In the genomic region with DNA sequence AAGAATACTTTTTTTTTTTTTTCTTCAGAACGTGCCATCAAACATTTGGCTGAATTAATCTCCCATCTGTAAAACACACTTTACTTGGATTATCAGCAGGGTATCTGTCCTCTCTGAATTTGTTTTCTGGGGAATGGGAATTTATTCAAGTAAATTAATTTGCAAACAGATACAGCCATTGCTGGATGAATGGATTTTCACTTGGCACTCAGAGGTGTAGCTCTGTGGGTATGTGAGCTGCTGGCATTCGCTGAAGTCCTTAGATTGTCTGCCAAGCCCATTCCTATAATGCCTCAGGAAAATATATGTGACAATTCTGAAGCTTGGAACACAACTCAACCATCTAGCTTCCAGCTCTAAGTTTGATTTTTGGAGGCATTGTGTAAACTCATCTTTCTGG, we compare ENCODE assay signal across 22 mouse cellular contexts.
DNase-seq lines count a peak whose midpoint lies in the region; ATAC-seq and TF ChIP-seq lines count a peak whose summit lies in the region.
"Had no signal": no experiment of that assay in that cellular context is flagged by ENCODE, and none has a peak within 500 bp of the region (broad histone marks: within the 10 kb centered on the region; RNA-seq: fewer than 3 reads in every experiment).

No protein-coding gene starts in this region.

- TF ChIP-seq CTCF in lung, adult 2 months (IDR thresholded peaks at IDR 0.05; ENCODE audit: insufficient read depth, low read length), result no peak

- no peaks in the 10 kb centered on the region for H3K27me3 ChIP-seq in forebrain, embryonic 13.5 days
- H3K27me3 ChIP-seq in forebrain, embryonic 11.5 days (ENCODE audit: control insufficient read depth, insufficient read depth, low read length), result no peaks in the 10 kb centered on the region
- H3K27me3 ChIP-seq: hindbrain, embryonic 12.5 days; limb, embryonic 12.5 days; midbrain, embryonic 15.5 days; Patski had no signal

- no peaks in the 10 kb centered on the region for H3K36me3 ChIP-seq in forebrain, embryonic 13.5 days (ENCODE audit: poor library complexity, severe bottlenecking)
- no peaks in the 10 kb centered on the region for H3K36me3 ChIP-seq in forebrain, embryonic 11.5 days (ENCODE audit: control insufficient read depth, insufficient read depth, low read length)
- H3K36me3 ChIP-seq: hindbrain, embryonic 12.5 days; limb, embryonic 12.5 days; midbrain, embryonic 15.5 days had no signal

- no peaks in the 10 kb centered on the region for H3K4me1 ChIP-seq in forebrain, embryonic 13.5 days
- no peaks in the 10 kb centered on the region for H3K4me1 ChIP-seq in forebrain, embryonic 11.5 days (replicated peaks; ENCODE audit: control insufficient read depth, insufficient read depth, low read length)
- H3K4me1 ChIP-seq in lung, adult 2 months (ENCODE audit: control insufficient read depth, insufficient read depth, low read length), result no peaks in the 10 kb centered on the region
- H3K4me1 ChIP-seq: hindbrain, embryonic 12.5 days; limb, embryonic 12.5 days; midbrain, embryonic 15.5 days had no signal

- H3K4me2 ChIP-seq in forebrain, embryonic 13.5 days, result no peak overlapping the region
- H3K4me2 ChIP-seq in forebrain, embryonic 11.5 days (ENCODE audit: low read depth, low read length, severe bottlenecking), result no peak overlapping the region
- H3K4me2 ChIP-seq: hindbrain, embryonic 12.5 days; limb, embryonic 12.5 days; liver, embryonic 11.5 days; midbrain, embryonic 15.5 days had no signal

- intact Hi-C loops in left cerebral cortex, postnatal 25 days (cut with DNase I), result no loop called here

- no peak overlapping the region for H3K9ac ChIP-seq in forebrain, embryonic 13.5 days
- no peak overlapping the region for H3K9ac ChIP-seq in forebrain, embryonic 11.5 days (ENCODE audit: low read length)
- H3K9ac ChIP-seq: hindbrain, embryonic 12.5 days; limb, embryonic 12.5 days; liver, postnatal 0 days; midbrain, embryonic 15.5 days had no signal

- H3K9me3 ChIP-seq in forebrain, embryonic 13.5 days (replicated peaks), result no peaks in the 10 kb centered on the region
- no peaks in the 10 kb centered on the region for H3K9me3 ChIP-seq in forebrain, embryonic 11.5 days (ENCODE audit: control insufficient read depth, low read length)
- H3K9me3 ChIP-seq: hindbrain, embryonic 12.5 days; limb, embryonic 12.5 days; midbrain, embryonic 15.5 days had no signal

- H3K4me3 ChIP-seq in forebrain, embryonic 13.5 days, result no peak overlapping the region
- no peak overlapping the region for H3K4me3 ChIP-seq in forebrain, embryonic 11.5 days (ENCODE audit: low read depth, low read length)
- no peak overlapping the region for H3K4me3 ChIP-seq in lung, adult 2 months (replicated peaks; ENCODE audit: extremely low read depth, low read depth, low read length)
- H3K4me3 ChIP-seq: gastrocnemius, adult 2 months; hindbrain, embryonic 12.5 days; limb, embryonic 12.5 days; midbrain, embryonic 15.5 days had no signal

- no peak for DNase-seq in forebrain, embryonic 11.5 days (ENCODE audit: low spot score)
- DNase-seq in left cerebral cortex, postnatal 25 days (ENCODE audit: low spot score in 2 of 2), result peak; percentile 3 to 42
- DNase-seq in left cerebral cortex, adult 8-10 months (ENCODE audit: low spot score in 2 of 2), result no peak
- peak; percentile 24 for DNase-seq in Muller cell, postnatal 12 days (ENCODE audit: inconsistent ontology term)
- DNase-seq in brain, embryonic 18.5 days (ENCODE audit: low read depth, low spot score), result peak; percentile 63
- DNase-seq in lung, adult 2 months, result no peak
- DNase-seq: adrenal gland, postnatal 36 days; cerebellum, adult 18-20 months; gastrocnemius, adult 2 months; kidney, adult 2 months; liver, postnatal 0 days; lung, postnatal 10 days; spleen, adult 18-20 months; thymus, postnatal 25 days had no signal

- ATAC-seq in forebrain, embryonic 13.5 days, result peak; percentile 61; the same call in 1 of the 2 replicates
- no peak for ATAC-seq in forebrain, embryonic 11.5 days (replicated peaks; ENCODE audit: low FRiP score)
- ATAC-seq: inflammation-experienced regulatory T-cells, adult 6 months; liver, postnatal 0 days; midbrain, embryonic 15.5 days; Patski had no signal

- TF ChIP-seq POLR2A in lung, adult 2 months (IDR thresholded peaks at IDR 0.05; ENCODE audit: borderline replicate concordance, extremely low read depth, low read depth, low read length), result no peak

- WGBS in forebrain, embryonic 13.5 days, result 53% methylated on average over 2 of the region's 2 CpGs
- WGBS in forebrain, embryonic 11.5 days, result 54% methylated on average over 2 of the region's 2 CpGs
- 49% methylated on average over 2 of the region's 2 CpGs for WGBS in lung, adult 2 months

- H3K27ac ChIP-seq in forebrain, embryonic 13.5 days, result no peak overlapping the region
- no peak overlapping the region for H3K27ac ChIP-seq in forebrain, embryonic 11.5 days (ENCODE audit: low read depth, low read length)
- H3K27ac ChIP-seq: gastrocnemius, adult 2 months; hindbrain, embryonic 12.5 days; kidney, postnatal 0 days; limb, embryonic 12.5 days; midbrain, embryonic 15.5 days had no signal

Comparison
In these comparisons a context has a peak if more than half of its experiments do, and no peak if none do; other contexts are left out.
1. DNase-seq: peak in left cerebral cortex, postnatal 25 days (2 of 2), Muller cell, postnatal 12 days (single experiment) and brain, embryonic 18.5 days (single experiment); none in forebrain, embryonic 11.5 days (single experiment), left cerebral cortex, adult 8-10 months (0 of 2) and lung, adult 2 months (single experiment).